Mouse (Mus musculus) 3T3-L1 (cell line): ENCODE measurements around the gene Sub1.
A peak's percentile ranks its signal among the peaks of the same experiment; 100 is the strongest.

Source experiments
- DNase-seq: peaks from one replicate; pipeline ENCODE4 v3.0.0-alpha.2; 2015; ENCODE audit warnings: low read depth, low spot score

The Sub1 gene

DNA sequence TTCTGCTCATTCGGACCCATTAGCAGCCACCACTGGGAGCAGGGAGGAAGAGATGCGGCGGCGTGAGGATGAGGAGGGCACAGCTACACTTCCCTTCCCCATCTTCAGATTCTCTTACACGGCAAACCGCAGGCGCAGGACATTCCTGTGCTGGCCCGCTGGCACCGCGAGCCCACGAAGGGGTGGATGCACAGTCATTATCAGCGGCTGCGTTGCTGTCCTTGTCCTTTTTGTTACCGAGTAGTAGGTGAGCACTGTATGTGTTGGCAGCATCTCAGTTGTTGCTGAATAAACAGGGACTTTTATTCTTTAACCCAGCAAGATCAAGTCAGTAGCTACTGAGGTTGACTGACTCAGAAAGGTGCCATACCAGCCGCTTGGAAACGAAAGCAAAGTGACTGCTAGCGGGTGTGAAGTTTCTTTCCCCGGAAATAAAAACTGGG is 13.8 kb upstream of the Sub1 start:
- no peak for DNase-seq

DNA sequence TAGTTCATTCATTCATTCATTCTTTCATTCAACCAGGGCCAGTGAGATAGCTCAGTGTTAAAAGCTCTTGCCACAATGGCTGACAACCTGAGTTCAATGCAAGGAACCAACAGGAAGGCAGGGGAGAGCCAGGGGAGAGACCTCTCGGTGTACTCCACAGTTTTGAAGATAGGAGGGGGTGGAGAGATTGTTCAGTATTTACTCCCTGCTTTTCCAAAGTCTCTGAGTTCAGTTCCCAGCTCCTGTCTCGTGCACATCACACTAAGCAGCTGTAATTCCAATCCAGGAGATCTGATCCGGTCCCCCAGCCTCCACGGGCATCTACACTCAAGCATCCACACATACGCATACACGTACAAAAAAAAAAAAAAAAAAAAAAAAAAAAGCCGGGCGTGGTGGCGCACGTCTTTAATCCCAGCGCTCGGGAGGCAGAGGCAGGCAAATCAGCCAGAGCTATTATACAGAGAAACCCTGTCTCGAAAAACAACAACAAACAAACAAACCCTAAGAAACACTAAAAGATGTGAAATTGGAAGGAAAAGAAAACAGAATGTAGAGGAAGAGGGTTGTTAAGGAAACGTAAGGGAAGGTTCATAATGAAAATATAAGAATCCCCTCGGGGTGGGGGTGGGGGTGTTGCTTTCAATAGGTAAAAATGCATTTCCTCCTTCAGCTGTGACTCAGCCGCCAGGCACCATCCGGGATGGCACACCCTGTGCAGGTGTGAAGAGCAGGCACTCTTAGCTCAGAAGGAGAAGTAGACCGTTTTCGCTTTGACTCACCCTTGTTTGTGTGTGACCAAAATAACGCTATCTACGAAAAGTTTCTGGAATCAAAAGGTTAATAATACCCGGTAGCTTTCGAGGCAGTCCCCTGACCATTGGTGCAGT is 13.2 kb upstream of the Sub1 start:
- DNase-seq, result no peak

DNA sequence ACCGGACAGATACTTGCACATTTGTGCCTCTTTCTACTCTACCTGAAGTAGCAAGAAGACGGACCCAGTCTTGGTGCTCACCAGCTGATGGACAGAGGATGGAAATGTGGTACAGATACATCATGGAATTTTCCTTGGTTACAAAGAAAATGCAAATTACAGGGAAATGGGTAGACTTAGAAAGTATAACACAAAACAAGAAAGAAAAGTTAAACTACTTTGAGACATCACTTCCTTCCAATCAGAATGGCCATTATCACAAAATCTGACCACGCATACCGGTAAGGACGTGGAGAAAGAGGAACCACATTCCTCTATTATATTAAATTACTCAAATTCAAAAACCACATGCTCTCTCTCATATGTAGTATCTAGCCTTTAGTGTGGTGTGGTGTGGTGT is 12.1 kb upstream of the Sub1 start:
- DNase-seq, result no peak

- DNase-seq, result no peak
These were observed 11.4 kb upstream of the Sub1 start for GRCm38 (mm10) chr15:12007971-12008800.

DNA sequence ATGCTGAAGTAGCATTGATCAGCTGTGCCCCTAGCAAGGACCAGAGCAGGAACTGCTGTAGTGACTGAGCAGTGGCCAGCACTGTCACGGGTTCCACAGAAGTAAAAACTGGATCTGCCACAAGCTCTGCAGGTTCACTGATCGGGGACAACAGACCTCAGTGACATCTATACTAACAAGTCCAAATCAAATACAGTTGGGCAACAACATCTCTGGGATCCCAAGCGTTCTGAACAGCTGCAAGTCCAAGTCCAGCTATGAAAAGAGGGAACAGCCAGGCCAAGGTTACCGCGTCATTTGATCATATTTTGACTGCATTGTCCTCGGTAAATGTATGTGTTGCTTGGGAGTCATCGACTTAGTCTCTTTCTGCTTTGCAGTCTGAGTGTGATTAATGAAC is 10.6 kb upstream of the Sub1 start:
- no peak for DNase-seq

DNA sequence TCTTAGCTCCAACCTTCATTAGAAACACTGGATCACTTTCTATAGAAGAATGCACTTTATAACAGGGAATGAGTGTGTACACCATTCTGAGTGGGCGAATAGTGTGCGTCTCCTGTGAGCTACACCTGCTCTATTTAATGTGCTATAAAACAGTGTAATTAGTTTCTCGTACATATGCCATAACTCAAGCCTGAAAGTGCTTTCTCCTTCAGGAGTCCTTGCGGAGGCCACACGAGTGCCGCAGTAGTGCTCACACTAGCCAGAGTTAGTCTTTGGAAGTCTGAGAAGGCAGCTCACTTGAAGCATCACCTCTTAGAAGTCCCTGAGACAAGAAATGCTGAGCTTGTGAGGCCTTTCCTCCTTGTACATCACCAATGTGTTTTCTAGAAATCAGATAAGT is 9.4 kb upstream of the Sub1 start:
- no peak for DNase-seq

DNA sequence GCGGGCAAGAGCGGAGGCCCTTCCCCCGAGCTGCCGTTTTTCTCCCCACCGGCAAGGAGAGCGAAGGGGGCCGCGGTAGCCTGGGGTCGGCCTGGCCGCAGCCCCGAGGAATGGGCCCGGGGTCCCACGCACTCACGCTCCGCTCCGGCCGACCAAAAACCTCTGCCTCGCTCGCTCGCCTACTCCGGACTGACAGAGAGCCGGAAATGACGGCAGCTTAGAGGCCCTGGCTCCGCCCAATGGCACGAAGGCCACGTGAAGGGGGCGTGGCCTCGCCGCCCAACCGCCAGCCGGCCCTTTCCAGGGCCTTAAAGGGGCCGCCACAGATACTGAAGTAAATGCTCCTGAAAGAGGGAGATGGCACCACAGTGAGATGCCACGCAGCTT is 975 bp downstream of the Sub1 start:
- DNase-seq, result peak; percentile 96

- DNase-seq, result peak; percentile 61
These were observed 1.6 kb downstream of the Sub1 start for GRCm38 (mm10) chr15:11994921-11995814.

GRCm38 (mm10) chr15:11994006-11994405 is 2.8 kb downstream of the Sub1 start:
- no peak for DNase-seq

DNA sequence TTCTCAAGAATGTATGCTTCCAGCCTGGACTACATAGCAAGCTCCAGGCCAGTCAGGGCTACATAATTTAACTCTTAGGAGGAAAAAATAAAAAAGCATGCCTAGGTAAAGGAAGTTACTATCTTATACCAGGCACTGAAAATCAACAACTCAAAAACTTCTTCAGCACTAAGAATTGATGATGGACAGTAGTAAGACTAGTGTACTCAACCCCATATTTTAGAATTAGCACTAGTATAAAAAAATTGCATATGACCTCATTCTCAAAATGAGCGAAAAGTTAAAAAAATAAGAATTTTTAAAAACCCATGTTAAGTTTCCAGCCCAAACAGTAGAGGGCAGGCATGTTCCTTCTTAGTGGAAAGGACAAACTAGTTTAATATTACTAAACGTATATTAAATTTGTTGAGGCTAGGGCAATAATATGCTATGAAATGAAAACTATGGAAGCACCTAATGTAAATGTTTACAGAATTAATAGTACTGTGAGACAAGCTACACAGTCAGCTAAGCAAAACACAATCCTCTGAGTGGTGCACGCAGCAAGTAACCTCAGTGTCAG is 5.2 kb downstream of the Sub1 start:
- peak; percentile 66 for DNase-seq

- DNase-seq, result no peak
These were observed 8.2 kb downstream of the Sub1 start for GRCm38 (mm10) chr15:11988580-11988979.

DNA sequence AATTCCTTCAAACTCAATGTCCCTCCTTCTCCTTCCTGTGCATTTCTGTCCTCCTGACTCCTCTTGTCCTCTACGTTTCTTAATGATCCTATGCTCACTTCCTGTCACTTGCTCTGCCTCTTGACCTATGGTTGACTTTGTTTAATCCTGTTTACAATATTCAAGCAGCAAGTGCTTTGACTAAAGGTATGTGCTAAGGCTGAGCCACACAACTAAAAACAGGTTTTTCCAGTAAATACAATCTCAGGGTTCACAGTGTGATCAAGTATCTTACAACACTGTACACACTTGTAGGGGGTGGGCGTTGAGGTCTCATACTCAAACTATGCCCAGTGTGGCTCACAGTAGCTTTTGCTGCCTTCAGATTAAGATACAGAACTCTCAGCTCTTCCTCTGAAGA is 8.9 kb downstream of the Sub1 start:
- DNase-seq, result no peak

DNA sequence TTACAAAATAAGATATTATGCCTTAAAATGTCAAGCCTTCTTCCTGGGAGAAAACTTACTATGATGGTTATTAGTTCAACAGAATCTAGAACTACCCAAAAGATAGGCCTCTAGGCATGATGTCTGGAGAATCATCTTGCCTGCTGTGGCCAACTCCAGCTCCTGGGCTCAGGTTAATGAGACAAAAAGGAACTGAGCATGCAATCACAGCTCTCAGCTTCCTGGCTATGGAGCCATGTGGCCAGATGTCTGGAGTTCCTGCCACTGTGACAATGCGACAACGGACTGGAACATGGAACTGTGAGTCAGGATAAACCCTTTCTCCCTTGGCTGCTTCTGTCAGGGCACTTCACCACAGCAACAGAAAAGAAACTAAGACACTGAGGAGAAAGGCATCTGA is 14.8 kb downstream of the Sub1 start:
- no peak for DNase-seq

GRCm38 (mm10) chr15:11981501-11981900 is 15.3 kb downstream of the Sub1 start:
- no peak for DNase-seq

GRCm38 (mm10) chr15:11978175-11978574 is 18.6 kb downstream of the Sub1 start:
- DNase-seq, result no peak

DNA sequence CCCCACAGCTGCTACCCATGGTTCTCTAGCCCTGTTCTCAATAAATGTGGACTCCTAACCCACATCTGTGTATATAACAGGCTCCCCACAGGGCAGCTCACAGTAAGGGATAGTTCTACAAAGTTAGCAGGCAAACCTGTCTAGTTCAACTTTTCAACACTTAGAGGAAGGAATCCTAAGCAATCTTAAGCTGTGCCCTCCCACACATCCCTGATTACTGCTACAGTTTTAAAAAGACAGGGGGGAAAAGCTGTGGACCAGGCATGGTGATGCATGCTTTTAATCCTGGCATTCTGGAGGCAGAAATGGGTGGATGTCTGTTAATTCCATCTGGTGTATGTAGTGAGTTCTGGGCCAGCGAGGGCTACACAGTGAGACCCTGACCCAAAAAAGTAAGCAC is 19.7 kb downstream of the Sub1 start:
- no peak for DNase-seq

DNA sequence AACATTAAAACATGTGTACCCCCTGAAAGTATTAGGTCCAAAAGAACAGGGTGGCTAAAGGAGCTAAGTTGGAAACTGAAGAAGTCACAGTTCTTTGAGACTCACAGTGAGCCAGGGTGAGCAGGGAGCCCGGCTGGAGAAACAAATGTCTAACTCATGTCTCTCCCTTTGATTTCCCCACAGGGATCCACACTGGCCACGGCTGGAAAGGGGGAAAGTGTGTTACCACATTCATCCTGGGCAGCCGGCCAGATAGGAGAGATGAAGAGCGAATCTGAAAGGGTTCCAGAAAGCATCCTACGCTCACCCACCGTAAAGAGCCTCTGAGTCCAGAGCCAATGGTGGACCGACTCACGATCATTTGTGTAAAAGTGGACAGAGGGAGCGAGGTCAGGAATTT is 20.9 kb downstream of the Sub1 start:
- DNase-seq, result no peak

- DNase-seq, result peak; percentile 92
These were observed 24.8 kb downstream of the Sub1 start for GRCm38 (mm10) chr15:11971854-11972420.

- no peak for DNase-seq
These were observed 26.2 kb downstream of the Sub1 start for GRCm38 (mm10) chr15:11970621-11971020.

- no peak for DNase-seq
These were observed 27.9 kb downstream of the Sub1 start for GRCm38 (mm10) chr15:11968851-11969250.

DNA sequence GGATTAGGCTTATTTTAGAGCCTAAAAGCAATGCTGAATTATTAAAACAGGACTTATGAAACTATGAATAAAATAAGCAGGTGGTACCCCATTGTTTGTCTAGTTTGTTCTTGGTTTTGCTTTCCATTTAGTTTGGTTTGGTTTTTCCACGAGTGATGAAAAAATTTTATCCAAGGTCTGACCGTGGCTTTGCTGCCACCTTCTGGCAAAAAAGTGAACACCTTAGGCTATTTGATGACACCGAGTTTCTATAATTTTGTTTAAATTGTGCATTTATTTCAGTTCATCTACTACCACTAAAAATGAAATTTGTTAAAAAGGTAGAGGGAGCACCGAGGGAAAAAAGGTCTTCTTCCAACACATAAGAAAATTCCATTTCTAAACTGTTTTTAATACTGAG is 30.4 kb downstream of the Sub1 start:
- peak; percentile 78 for DNase-seq
